Mouse (Mus musculus): Measurements from ENCODE around the gene Topbp1. TPM values are rescaled to one million over a fixed set of nuclear protein-coding genes. Genes with fewer than 3 reads are reported as not detected.

Gene Topbp1
- polyA plus RNA-seq, 1 experiment from 2014 or later: 37.2 TPM

DNA sequence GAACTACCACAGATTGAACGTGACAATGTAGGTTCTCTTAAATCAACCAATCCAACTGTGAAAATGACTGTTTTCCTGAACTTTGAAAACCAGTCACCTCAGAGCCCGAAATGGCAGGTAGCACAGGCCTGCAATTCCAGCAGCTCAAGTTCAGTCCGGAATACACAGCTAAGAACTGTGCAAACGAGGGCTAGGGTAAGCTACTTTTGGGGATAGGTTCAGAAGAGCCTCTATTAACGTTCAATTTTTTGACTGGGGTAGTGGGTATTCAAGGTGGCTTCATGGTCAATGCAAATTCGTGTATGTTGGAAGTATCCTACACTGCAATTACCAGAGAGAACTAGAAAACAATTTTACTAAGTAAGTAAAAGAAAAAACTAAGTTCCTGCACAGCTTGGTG is 58.1 kb downstream of the Topbp1 start:
- Histone ChIP-seq H3K4me1 (ENCODE audit: control insufficient read depth, insufficient read depth, low read length) (peaks cover 36% of the 10 kb centered on the region), H3K4me3 (ENCODE audit: low read length) (peak overlapping the region; percentile 99), H3K4me2 (ENCODE audit: low read depth, low read length) (peak overlapping the region; percentile 82), H3K27ac (ENCODE audit: low read length) (no peak overlapping the region; the same call in 1 of the 2 replicates), H3K9ac (ENCODE audit: low read length) (peak overlapping the region; percentile 99; the same call in 1 of the 2 replicates), H3K9me3 (replicated peaks; ENCODE audit: control insufficient read depth, low read length) (no peaks in the 10 kb centered on the region), H3K27me3 (ENCODE audit: control insufficient read depth, insufficient read depth, low read length) (no peaks in the 10 kb centered on the region), H3K36me3 (ENCODE audit: control insufficient read depth, insufficient read depth) (peaks cover 18% of the 10 kb centered on the region)
- 47% methylated on average over 6 of the region's 6 CpGs for WGBS
- no peak for ATAC-seq (replicated peaks; ENCODE audit: extremely low read depth, insufficient read depth, low FRiP score)

DNA sequence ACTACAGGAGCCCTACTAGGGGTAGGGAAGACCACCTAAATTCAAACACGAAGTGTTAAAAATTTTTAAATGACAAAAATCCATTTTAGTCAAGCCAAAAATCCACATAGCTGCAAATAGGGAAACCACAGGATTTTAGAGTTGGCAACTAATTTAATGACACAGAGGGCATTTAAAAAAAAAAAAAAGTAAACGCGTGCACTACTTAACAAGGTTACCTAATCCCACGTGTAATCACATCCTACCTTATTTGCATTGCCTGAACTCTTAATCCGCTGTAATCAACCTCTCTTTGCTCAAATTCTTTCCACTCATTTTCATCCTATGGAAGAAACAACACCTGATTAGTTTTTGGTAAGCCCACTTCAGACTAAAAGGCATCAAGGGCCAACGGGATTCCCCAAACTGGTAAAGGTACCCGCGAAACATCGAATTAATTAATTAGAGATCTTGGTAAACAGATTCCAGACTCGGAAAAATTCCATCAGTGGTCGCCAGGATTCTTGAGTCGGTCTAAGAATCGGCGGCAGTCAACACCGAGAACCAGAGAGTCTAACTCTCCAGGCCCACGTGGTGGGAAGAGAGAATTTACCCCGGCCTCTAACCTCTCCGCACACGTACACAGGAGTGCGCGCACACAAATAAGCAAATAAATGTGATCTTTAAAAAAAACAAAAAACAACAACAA is 58.9 kb downstream of the Topbp1 start:
- Histone ChIP-seq H3K4me2 (ENCODE audit: low read depth, low read length) (peak overlapping the region; percentile 82), H3K36me3 (ENCODE audit: control insufficient read depth, insufficient read depth) (peaks cover 12% of the 10 kb centered on the region), H3K9me3 (replicated peaks; ENCODE audit: control insufficient read depth, low read length) (no peaks in the 10 kb centered on the region), H3K4me1 (ENCODE audit: control insufficient read depth, insufficient read depth, low read length) (peaks cover 30% of the 10 kb centered on the region), H3K27me3 (ENCODE audit: control insufficient read depth, insufficient read depth, low read length) (no peaks in the 10 kb centered on the region), H3K27ac (ENCODE audit: low read length) (peak overlapping the region; percentile 99), H3K9ac (ENCODE audit: low read length) (peak overlapping the region; percentile 99), H3K4me3 (ENCODE audit: low read length) (peak overlapping the region; percentile 99)
- 1% methylated on average over 21 of the region's 21 CpGs for WGBS
- no peak for ATAC-seq (replicated peaks; ENCODE audit: extremely low read depth, insufficient read depth, low FRiP score)

DNA sequence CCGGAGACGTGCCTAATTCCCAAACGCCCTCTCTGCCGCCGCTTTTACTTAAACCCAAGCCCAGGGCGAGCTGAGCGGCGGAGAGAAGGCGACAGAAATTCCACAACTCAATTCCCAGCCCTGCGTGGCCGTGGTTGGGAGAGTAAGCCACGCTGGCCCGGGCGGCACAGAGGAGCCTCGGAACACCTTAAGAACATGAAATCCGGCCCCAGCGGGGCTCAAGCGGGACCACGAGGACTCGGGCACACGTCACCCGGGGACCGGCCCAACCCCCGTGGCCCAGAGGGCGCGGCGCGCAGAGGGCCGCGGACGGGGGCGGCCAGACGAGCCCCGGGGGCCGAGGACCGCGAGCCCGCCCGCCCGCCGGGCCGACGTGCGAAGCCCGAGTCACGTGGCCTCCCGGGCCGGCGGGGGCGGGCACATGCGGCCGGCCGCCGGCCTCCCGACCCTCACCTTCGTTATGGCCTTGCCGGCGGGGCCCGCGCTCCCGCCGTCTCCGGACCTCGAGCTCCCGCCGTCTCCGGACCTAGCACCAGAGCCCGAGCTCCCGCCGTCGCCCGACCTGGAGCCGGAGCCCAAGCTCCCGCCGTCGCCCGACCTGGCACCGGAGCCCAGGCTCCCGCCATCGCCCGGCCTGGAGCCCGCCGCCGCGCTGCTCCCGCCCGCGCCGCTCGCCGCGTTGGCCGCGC is 59.7 kb downstream of the Topbp1 start:
- Histone ChIP-seq H3K9me3 (replicated peaks; ENCODE audit: control insufficient read depth, low read length) (no peaks in the 10 kb centered on the region), H3K4me1 (ENCODE audit: control insufficient read depth, insufficient read depth, low read length) (peaks cover 27% of the 10 kb centered on the region), H3K4me3 (ENCODE audit: low read length) (peak overlapping the region; percentile 99), H3K9ac (ENCODE audit: low read length) (peak overlapping the region; percentile 99), H3K27ac (ENCODE audit: low read length) (peak overlapping the region; percentile 99), H3K4me2 (ENCODE audit: low read depth, low read length) (peak overlapping the region; percentile 82), H3K27me3 (ENCODE audit: control insufficient read depth, insufficient read depth, low read length) (no peaks in the 10 kb centered on the region), H3K36me3 (ENCODE audit: control insufficient read depth, insufficient read depth) (peaks cover 4% of the 10 kb centered on the region)
- WGBS: 2% methylated on average over 81 of the region's 94 CpGs
- peak; percentile 25 for ATAC-seq (replicated peaks; ENCODE audit: extremely low read depth, insufficient read depth, low FRiP score)

DNA sequence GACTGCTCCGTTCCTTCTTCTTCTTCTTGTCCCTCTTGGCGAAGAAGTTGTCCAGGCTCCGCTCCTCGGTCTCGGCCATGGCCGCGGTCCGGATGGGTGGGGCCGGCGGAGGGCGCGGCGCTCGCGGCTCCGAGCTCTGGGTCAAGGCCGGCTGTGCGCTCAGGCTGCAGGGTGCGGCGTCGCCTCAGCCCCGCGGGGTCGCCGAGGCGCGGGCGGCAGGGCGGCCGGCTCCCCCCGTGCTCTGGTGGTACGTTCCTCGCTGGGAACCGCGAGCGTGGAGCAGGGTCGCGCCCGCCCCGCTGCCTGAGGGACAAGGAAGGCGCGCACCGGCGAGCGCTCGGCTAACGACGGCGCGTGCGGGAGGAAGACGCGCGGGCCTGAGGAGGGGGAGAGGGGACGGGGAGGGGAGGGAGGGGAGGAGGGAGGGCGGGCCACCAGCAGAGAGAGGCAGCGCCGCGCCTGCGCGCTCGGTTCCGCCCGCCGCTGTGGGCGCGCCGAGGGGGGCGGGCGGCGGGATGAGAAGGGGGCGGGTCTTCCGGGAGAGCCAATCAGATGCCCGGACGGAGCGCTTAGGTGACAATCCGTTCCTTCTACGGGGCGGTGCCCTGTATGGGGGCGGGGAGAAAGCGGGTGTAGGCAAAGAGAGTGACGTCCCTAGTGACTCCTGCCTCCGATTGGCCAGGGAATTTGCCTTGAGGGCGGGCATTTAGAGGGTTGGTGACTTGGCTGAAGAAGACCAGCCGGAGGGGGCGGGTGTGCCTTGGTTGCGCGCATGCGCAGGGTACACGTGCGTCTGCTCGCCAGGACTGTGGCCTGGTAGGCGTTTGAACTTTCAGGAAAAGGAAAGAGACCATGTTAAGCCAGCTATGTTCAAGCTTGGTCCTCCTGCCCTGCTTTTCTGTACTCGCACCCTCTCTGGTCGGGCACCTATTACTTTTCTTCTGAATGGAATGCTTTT is 60.6 kb downstream of the Topbp1 start, which contains the start of gene Cdv3:
TSS of gene Cdv3 (minus strand) at position 551 of the 958 bp plus-strand sequence.
- Histone ChIP-seq H3K27ac (ENCODE audit: low read length) (peak within 1 kb of the TSS; percentile 99), H3K4me1 (ENCODE audit: control insufficient read depth, insufficient read depth, low read length) (peaks cover 30% of the 10 kb centered on the region), H3K4me3 (ENCODE audit: low read length) (peak within 1 kb of the TSS; percentile 99), H3K9me3 (replicated peaks; ENCODE audit: control insufficient read depth, low read length) (no peaks in the 10 kb centered on the region), H3K27me3 (ENCODE audit: control insufficient read depth, insufficient read depth, low read length) (no peaks in the 10 kb centered on the region), H3K4me2 (ENCODE audit: low read depth, low read length) (peak within 1 kb of the TSS; percentile 82), H3K9ac (ENCODE audit: low read length) (peak within 1 kb of the TSS; percentile 99), H3K36me3 (ENCODE audit: control insufficient read depth, insufficient read depth) (peaks cover 3% of the 10 kb centered on the region; the same call in 1 of the 2 replicates)
- 1% methylated on average over 88 of the region's 95 CpGs for WGBS
- peak; percentile 96 for ATAC-seq (replicated peaks; ENCODE audit: extremely low read depth, insufficient read depth, low FRiP score)

DNA sequence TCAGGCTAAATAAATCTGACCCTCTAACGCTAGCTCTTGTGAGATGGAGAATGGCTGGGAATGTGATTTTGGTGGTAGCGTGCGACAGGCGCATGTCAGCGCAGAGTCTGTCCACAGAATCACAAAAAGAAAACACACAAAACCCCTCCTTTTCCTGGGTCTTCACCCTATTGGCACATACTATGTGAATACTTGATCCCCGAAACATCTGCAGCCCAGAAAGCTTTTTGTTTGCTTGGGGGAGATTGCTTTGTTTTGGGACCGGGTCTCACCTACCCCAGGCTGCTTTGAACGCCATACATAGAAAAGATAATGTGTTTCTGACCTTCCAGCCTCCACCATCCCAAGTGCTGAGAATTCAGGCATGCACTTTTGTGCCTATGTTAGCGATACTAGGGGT is 61.3 kb downstream of the Topbp1 start:
- H3K4me3 ChIP-seq (ENCODE audit: low read length): peak overlapping the region; percentile 51
- no peaks in the 10 kb centered on the region for H3K27me3 ChIP-seq (ENCODE audit: control insufficient read depth, insufficient read depth, low read length)
- peaks cover 3% of the 10 kb centered on the region; the same call in 1 of the 2 replicates for H3K36me3 ChIP-seq (ENCODE audit: control insufficient read depth, insufficient read depth)
- peak overlapping the region; percentile 91 for H3K27ac ChIP-seq (ENCODE audit: low read length)
- peaks cover 30% of the 10 kb centered on the region for H3K4me1 ChIP-seq (ENCODE audit: control insufficient read depth, insufficient read depth, low read length)
- peak overlapping the region; percentile 67 for H3K9ac ChIP-seq (ENCODE audit: low read length)
- no peaks in the 10 kb centered on the region for H3K9me3 ChIP-seq (replicated peaks; ENCODE audit: control insufficient read depth, low read length)
- 43% methylated on average over 9 of the region's 9 CpGs for WGBS
- ATAC-seq (replicated peaks; ENCODE audit: extremely low read depth, insufficient read depth, low FRiP score): no peak
- peak overlapping the region; percentile 75 for H3K4me2 ChIP-seq (ENCODE audit: low read depth, low read length)

DNA sequence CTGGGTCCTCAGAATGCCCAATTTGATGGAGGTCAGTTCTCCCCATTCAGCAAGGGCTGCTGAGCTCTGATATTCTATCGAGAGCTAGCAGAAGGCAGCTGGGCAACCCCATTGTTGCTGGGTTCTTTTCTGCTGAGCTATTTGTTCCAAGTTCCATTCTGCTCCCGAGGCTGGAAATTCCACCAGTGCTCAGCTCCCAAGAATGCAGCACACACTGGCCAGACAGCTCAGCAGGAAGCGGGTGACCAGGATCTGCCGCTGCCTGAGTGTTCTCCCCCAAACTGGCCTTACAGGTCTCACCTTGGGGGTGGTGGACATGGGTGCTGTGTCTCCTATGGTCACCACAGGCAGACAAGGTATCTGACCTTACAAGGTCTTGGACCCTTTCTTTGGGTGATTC is 64.9 kb downstream of the Topbp1 start:
- Histone ChIP-seq H3K36me3 (ENCODE audit: control insufficient read depth, insufficient read depth) (no peaks in the 10 kb centered on the region), H3K27ac (ENCODE audit: low read length) (peak overlapping the region; percentile 67), H3K4me1 (ENCODE audit: control insufficient read depth, insufficient read depth, low read length) (peaks cover 18% of the 10 kb centered on the region), H3K4me2 (ENCODE audit: low read depth, low read length) (no peak overlapping the region), H3K9ac (ENCODE audit: low read length) (no peak overlapping the region), H3K9me3 (replicated peaks; ENCODE audit: control insufficient read depth, low read length) (no peaks in the 10 kb centered on the region), H3K4me3 (ENCODE audit: low read length) (no peak overlapping the region), H3K27me3 (ENCODE audit: control insufficient read depth, insufficient read depth, low read length) (no peaks in the 10 kb centered on the region)
- 33% methylated on average over 4 of the region's 4 CpGs for WGBS
- no peak for ATAC-seq (replicated peaks; ENCODE audit: extremely low read depth, insufficient read depth, low FRiP score)

DNA sequence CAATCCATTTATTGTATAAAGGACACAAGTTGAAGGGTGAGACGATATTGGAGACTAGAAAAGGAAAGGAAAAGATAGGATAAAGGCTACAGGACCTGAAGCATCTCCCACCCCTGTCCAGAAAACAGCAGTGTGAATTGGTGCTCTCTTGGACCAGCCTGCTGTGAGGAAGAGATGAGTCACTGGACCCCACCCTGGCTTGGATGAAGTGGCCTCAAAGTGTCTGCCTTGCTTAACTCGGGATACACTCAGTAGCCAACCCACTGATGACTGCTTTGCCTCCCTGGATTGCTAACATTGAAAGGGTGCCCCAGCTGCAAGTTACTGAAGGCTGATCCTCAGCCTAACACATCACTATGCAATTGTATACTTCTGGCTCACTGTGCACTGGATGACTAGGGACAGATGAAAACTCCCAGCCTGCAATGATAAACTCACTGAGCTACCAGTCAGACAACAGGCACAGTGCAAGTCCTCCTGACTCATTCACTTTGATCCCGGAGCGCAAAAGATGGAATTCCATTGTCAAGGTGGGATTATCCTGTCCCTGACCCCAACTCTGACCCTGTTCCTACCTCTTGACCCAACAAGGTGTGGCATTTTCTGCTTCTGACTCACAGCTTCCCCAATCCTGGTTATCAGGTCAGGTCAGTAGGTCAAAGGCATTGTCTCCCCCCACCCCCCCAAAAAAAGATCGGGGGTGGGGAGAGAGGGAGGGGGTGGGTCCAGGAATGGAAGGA is 67.4 kb downstream of the Topbp1 start:
- Histone ChIP-seq H3K4me3 (ENCODE audit: low read length) (no peak overlapping the region), H3K27me3 (ENCODE audit: control insufficient read depth, insufficient read depth, low read length) (no peaks in the 10 kb centered on the region), H3K27ac (ENCODE audit: low read length) (no peak overlapping the region), H3K4me1 (ENCODE audit: control insufficient read depth, insufficient read depth, low read length) (peaks cover 7% of the 10 kb centered on the region; the same call in 1 of the 2 replicates), H3K36me3 (ENCODE audit: control insufficient read depth, insufficient read depth) (no peaks in the 10 kb centered on the region), H3K9me3 (replicated peaks; ENCODE audit: control insufficient read depth, low read length) (no peaks in the 10 kb centered on the region), H3K4me2 (ENCODE audit: low read depth, low read length) (no peak overlapping the region), H3K9ac (ENCODE audit: low read length) (no peak overlapping the region)
- no peak for ATAC-seq (replicated peaks; ENCODE audit: extremely low read depth, insufficient read depth, low FRiP score)
- WGBS: 57% methylated on average over 5 of the region's 5 CpGs

Measured in heart, embryonic 16.5 days (tissue).